21 mouse cellular contexts compared by ENCODE assay signal in the genomic region with DNA sequence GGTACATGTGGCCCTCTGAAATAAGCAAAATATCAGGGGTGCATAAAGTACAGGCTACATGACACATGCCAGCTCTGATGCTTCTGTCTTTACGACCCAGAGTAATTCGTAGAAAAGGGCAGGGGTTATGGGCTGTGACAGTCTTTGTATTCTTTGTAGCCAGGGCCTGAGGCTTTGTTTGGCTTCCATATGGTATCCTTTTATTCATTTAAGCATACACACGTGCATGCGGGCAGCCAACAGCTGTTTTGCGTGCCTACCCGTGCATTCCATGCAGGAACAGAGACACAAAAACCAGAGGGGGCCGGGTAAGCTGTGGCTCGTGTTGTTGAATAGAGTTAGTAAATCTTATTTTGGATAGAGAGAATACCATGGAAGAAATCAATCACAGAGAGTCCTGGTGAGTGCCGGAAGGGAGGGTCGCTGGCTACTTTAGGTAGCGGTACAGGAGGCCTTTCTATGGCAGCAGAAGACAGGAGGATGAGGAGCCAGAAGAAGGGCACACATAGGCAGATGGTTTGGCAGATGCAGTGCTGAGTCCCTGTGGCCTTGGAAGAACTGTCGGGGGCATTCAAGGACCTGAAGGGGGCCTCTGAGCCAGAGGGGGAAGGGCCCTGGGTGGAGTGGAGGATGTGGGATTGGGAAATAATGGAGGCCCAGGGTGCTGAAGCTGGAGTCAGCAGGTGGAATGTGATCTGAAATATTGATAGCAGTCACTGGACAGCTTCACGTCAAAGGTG. TPM values are rescaled to one million over a fixed set of nuclear protein-coding genes. Genes with fewer than 3 reads are reported as not detected.
DNase-seq lines count a peak whose midpoint lies in the region; ATAC-seq lines count a peak whose summit lies in the region.
"Had no signal": no experiment of that assay in that cellular context is flagged by ENCODE, and none has a peak within 500 bp of the region (broad histone marks: within the 10 kb centered on the region; RNA-seq: fewer than 3 reads in every experiment).

No protein-coding gene starts in this region.

- no peak overlapping the region for H3K4me3 ChIP-seq in embryonic facial prominence, embryonic 11.5 days (ENCODE audit: low read depth, low read length)
- no peak overlapping the region for H3K4me3 ChIP-seq in embryonic facial prominence, embryonic 10.5 days
- H3K4me3 ChIP-seq in neural tube, embryonic 12.5 days = no peak overlapping the region
- no peak overlapping the region for H3K4me3 ChIP-seq in neural tube, embryonic 15.5 days (replicated peaks)
- H3K4me3 ChIP-seq: embryonic facial prominence, embryonic 15.5 days; gastrocnemius, adult 2 months; heart, embryonic 13.5 days; kidney, embryonic 15.5 days had no signal

- H3K9me3 ChIP-seq in embryonic facial prominence, embryonic 11.5 days (replicated peaks; ENCODE audit: control insufficient read depth, low read length) = no peaks in the 10 kb centered on the region
- H3K9me3 ChIP-seq in embryonic facial prominence, embryonic 10.5 days = no peaks in the 10 kb centered on the region
- H3K9me3 ChIP-seq in neural tube, embryonic 12.5 days = no peaks in the 10 kb centered on the region
- H3K9me3 ChIP-seq in neural tube, embryonic 15.5 days (replicated peaks) = no peaks in the 10 kb centered on the region
- H3K9me3 ChIP-seq: embryonic facial prominence, embryonic 15.5 days; heart, embryonic 13.5 days; kidney, embryonic 15.5 days had no signal

- 61% methylated on average over 13 of the region's 13 CpGs for WGBS in embryonic facial prominence, embryonic 11.5 days
- WGBS in embryonic facial prominence, embryonic 10.5 days = 62% methylated on average over 13 of the region's 13 CpGs
- 21% methylated on average over 13 of the region's 13 CpGs for WGBS in neural tube, embryonic 12.5 days
- 18% methylated on average over 13 of the region's 13 CpGs for WGBS in neural tube, embryonic 15.5 days

- H3K4me2 ChIP-seq in embryonic facial prominence, embryonic 11.5 days (ENCODE audit: low read depth, low read length) = no peak overlapping the region
- no peak overlapping the region for H3K4me2 ChIP-seq in neural tube, embryonic 12.5 days (replicated peaks)
- no peak overlapping the region for H3K4me2 ChIP-seq in neural tube, embryonic 15.5 days
- H3K4me2 ChIP-seq: embryonic facial prominence, embryonic 15.5 days; heart, embryonic 13.5 days; kidney, embryonic 15.5 days had no signal

- DNase-seq in embryonic facial prominence, embryonic 11.5 days (ENCODE audit: low spot score) = peak; percentile 33
- DNase-seq in embryonic facial prominence, embryonic 10.5 days (ENCODE audit: low spot score) = no peak
- peak; percentile 64 for DNase-seq in mesoderm, embryonic 11.5 days (ENCODE audit: low read depth, low spot score)
- DNase-seq in retina, postnatal 1 day = peak; percentile 59
- DNase-seq in ovary, postnatal 10 days (ENCODE audit: low spot score) = no peak
- no peak for DNase-seq in left cerebral cortex, adult 8-10 months (ENCODE audit: low spot score in 2 of 2)
- DNase-seq: adrenal gland, adult 2 months; cerebellum, adult 11 months; cerebellum, postnatal 14 days; gastrocnemius, adult 2 months; heart, adult 11 months; heart, postnatal 36 days; lung, adult 2 months had no signal

- no peaks in the 10 kb centered on the region; the same call in 1 of the 2 replicates for H3K4me1 ChIP-seq in embryonic facial prominence, embryonic 11.5 days (ENCODE audit: control insufficient read depth, insufficient read depth, low read length)
- peaks cover 49% of the 10 kb centered on the region for H3K4me1 ChIP-seq in embryonic facial prominence, embryonic 10.5 days
- peaks cover 29% of the 10 kb centered on the region for H3K4me1 ChIP-seq in neural tube, embryonic 12.5 days
- peaks cover 17% of the 10 kb centered on the region for H3K4me1 ChIP-seq in neural tube, embryonic 15.5 days
- H3K4me1 ChIP-seq: kidney, embryonic 15.5 days had no signal

- H3K27ac ChIP-seq in embryonic facial prominence, embryonic 11.5 days (replicated peaks; ENCODE audit: low read depth, low read length) = no peak overlapping the region
- no peak overlapping the region for H3K27ac ChIP-seq in embryonic facial prominence, embryonic 10.5 days (replicated peaks)
- H3K27ac ChIP-seq in neural tube, embryonic 12.5 days = no peak overlapping the region
- H3K27ac ChIP-seq in neural tube, embryonic 15.5 days (replicated peaks) = no peak overlapping the region
- H3K27ac ChIP-seq: embryonic facial prominence, embryonic 15.5 days; gastrocnemius, adult 2 months; heart, embryonic 13.5 days; kidney, embryonic 15.5 days had no signal

- no peak overlapping the region for H3K9ac ChIP-seq in embryonic facial prominence, embryonic 11.5 days (replicated peaks; ENCODE audit: low read length)
- 0 out of 2 replicates have a peak overlapping the region, but pooled peaks have one; percentile 14 for H3K9ac ChIP-seq in neural tube, embryonic 12.5 days
- no peak overlapping the region for H3K9ac ChIP-seq in neural tube, embryonic 15.5 days (replicated peaks)
- H3K9ac ChIP-seq: embryonic facial prominence, embryonic 15.5 days; heart, embryonic 13.5 days; kidney, embryonic 15.5 days had no signal

- ATAC-seq in embryonic facial prominence, embryonic 11.5 days (replicated peaks; ENCODE audit: insufficient number of reproducible peaks, low FRiP score, low TSS enrichment, low read depth) = no peak
- peak; percentile 51 for ATAC-seq in neural tube, embryonic 12.5 days (ENCODE audit: low FRiP score, low read depth)
- no peak for ATAC-seq in neural tube, embryonic 15.5 days (ENCODE audit: low FRiP score)
- ATAC-seq: intestine, embryonic 16.5 days had no signal

- no peaks in the 10 kb centered on the region for H3K27me3 ChIP-seq in embryonic facial prominence, embryonic 11.5 days (ENCODE audit: control insufficient read depth, insufficient read depth, low read length)
- peaks cover 3% of the 10 kb centered on the region; the same call in 1 of the 2 replicates for H3K27me3 ChIP-seq in embryonic facial prominence, embryonic 10.5 days (replicated peaks; ENCODE audit: low read depth, poor library complexity, severe bottlenecking)
- 0 out of 2 replicates have a peak, but pooled peaks cover 5% of the 10 kb centered on the region for H3K27me3 ChIP-seq in neural tube, embryonic 12.5 days (replicated peaks)
- H3K27me3 ChIP-seq in neural tube, embryonic 15.5 days (replicated peaks) = no peaks in the 10 kb centered on the region
- H3K27me3 ChIP-seq: embryonic facial prominence, embryonic 15.5 days; heart, embryonic 13.5 days; kidney, embryonic 15.5 days had no signal

- no peaks in the 10 kb centered on the region for H3K36me3 ChIP-seq in embryonic facial prominence, embryonic 11.5 days (replicated peaks; ENCODE audit: control insufficient read depth, insufficient read depth, low read depth, low read length)
- no peaks in the 10 kb centered on the region for H3K36me3 ChIP-seq in embryonic facial prominence, embryonic 10.5 days (replicated peaks)
- H3K36me3 ChIP-seq in neural tube, embryonic 12.5 days = no peaks in the 10 kb centered on the region
- H3K36me3 ChIP-seq in neural tube, embryonic 15.5 days = peaks cover 4% of the 10 kb centered on the region; the same call in 1 of the 2 replicates
- H3K36me3 ChIP-seq: embryonic facial prominence, embryonic 15.5 days; kidney, embryonic 15.5 days had no signal

RNA-seq across cellular contexts. Expression of a gene that starts 26.5 kb away (rescaled TPM):
- polyA plus RNA-seq in embryonic facial prominence, embryonic 11.5 days (2014; fragmentation: Nextera tagmentation; extraction: Ambion mirVana) = 0.39 and 0.41 TPM in 2 replicates
- 0.20 and 0.25 TPM in 2 replicates for polyA plus RNA-seq in embryonic facial prominence, embryonic 10.5 days (2016; fragmentation: Nextera tagmentation; extraction: Ambion mirVana)
- 3.0 and 3.1 TPM in 2 replicates for polyA plus RNA-seq in neural tube, embryonic 12.5 days (2016; fragmentation: Nextera tagmentation; extraction: Ambion mirVana)
- 2.9 and 4.0 TPM in 2 replicates for polyA plus RNA-seq in neural tube, embryonic 15.5 days (2015; fragmentation: Nextera tagmentation; extraction: Ambion mirVana)
- 1 to 10 TPM; 4.8 to 6.2 (median 5.5) TPM for total RNA-seq in left cerebral cortex, adult 8-10 months (2022)
- total RNA-seq: CH12.LX; liver, adult 2 months had no signal
- polyA plus RNA-seq: liver, adult 2 months had no signal

Comparison
In these comparisons a context has a peak if more than half of its experiments do, and no peak if none do; other contexts are left out.
1. DNase-seq: peak in embryonic facial prominence, embryonic 11.5 days (single experiment), mesoderm, embryonic 11.5 days (single experiment) and retina, postnatal 1 day (single experiment); none in embryonic facial prominence, embryonic 10.5 days (single experiment), ovary, postnatal 10 days (single experiment) and left cerebral cortex, adult 8-10 months (0 of 2).